Mouse (Mus musculus) heart, embryonic 14.5 days (tissue): ENCODE data around the gene Arhgef3. TPM values are rescaled to one million over a fixed set of nuclear protein-coding genes. Genes with fewer than 3 reads are reported as not detected.
"Not testable (repeated sequence)": the region's sequence is repeated elsewhere in the genome, so short reads cannot be mapped to it uniquely, and the experiment has no call there.

Experiments used
- ATAC-seq: fragments of 200-750 bp; cut with Nextera tagmentation; 2 replicates; pipeline ENCODE4 v1.8.0; 2017; ENCODE audit warnings: low read depth, moderate TSS enrichment; ENCODE audit not compliant: insufficient number of reproducible peaks, insufficient read depth, low FRiP score
- H3K27ac ChIP-seq, 2 experiments: fragments of 200-500 bp in 1 of 2; fragments of 300-500 bp in 1 of 2; sonication (generic) in 1 of 2; replicated peaks in 1 of 2; 2 replicates each; pipeline ENCODE4 v1.5.1; 2012 to 2014; ENCODE audit warnings: low read depth in 2 of 2, low read length in 2 of 2, control low read depth in 1 of 2, mild to moderate bottlenecking in 1 of 2, mixed read lengths in 1 of 2; ENCODE audit not compliant: control insufficient read depth in 1 of 2, insufficient read depth in 1 of 2
- H3K27me3 ChIP-seq: fragments of 300-500 bp; sonication (generic); 2 replicates; pipeline ENCODE4 v1.6.1; 2014; ENCODE audit warnings: mild to moderate bottlenecking, low read length, control low read depth; ENCODE audit not compliant: control insufficient read depth, insufficient read depth
- H3K36me3 ChIP-seq: fragments of 300-500 bp; sonication (generic); 2 replicates; pipeline ENCODE4 v1.6.1; 2014; ENCODE audit warnings: mild to moderate bottlenecking, control low read depth, low read length, mixed read lengths; ENCODE audit not compliant: control insufficient read depth, insufficient read depth
- H3K4me1 ChIP-seq, 2 experiments: fragments of 200-500 bp in 1 of 2; fragments of 300-500 bp in 1 of 2; sonication (generic) in 1 of 2; 2 replicates each; pipeline ENCODE4 v1.6.1; 2012 to 2014; ENCODE audit warnings: low read length in 2 of 2, control low read depth in 1 of 2, mixed read lengths in 1 of 2; ENCODE audit not compliant: control insufficient read depth in 2 of 2, insufficient read depth in 2 of 2
- H3K4me2 ChIP-seq: fragments of 300-500 bp; sonication (generic); 2 replicates; pipeline ENCODE4 v1.6.1; 2014; ENCODE audit warnings: mild to moderate bottlenecking, low read length
- H3K4me3 ChIP-seq, 2 experiments: fragments of 200-500 bp in 1 of 2; fragments of 300-500 bp in 1 of 2; sonication (generic) in 1 of 2; 2 replicates each; pipeline ENCODE4 v1.5.1; 2012 to 2014; ENCODE audit warnings: low read length in 2 of 2, mild to moderate bottlenecking in 2 of 2, control low read depth in 1 of 2, low read depth in 1 of 2, moderate library complexity in 1 of 2; ENCODE audit not compliant: control insufficient read depth in 1 of 2, insufficient read depth in 1 of 2
- H3K9ac ChIP-seq: fragments of 300-500 bp; sonication (generic); 2 replicates; pipeline ENCODE4 v1.6.1; 2014; ENCODE audit warnings: mild to moderate bottlenecking, low read length
- H3K9me3 ChIP-seq: fragments of 300-500 bp; sonication (generic); 2 replicates; pipeline ENCODE4 v1.6.1; 2016; ENCODE audit warnings: low read length, control low read depth; ENCODE audit not compliant: control insufficient read depth
- WGBS: fragments of 180-500 bp; shearing (Covaris S2); extraction: QIAGEN DNeasy Blood & Tissue Kit; methylation state at CpG from one replicate; pipeline ENCODE4 v1.1.7; 2014; 5-methylcytosine and 5-hydroxymethylcytosine counted together
- polyA plus RNA-seq: library from polyadenylated mRNA; unstranded; fragments of >200 nt; fragmentation: Nextera tagmentation; extraction: Ambion mirVana; gene quantifications from 2 replicates; pipeline ENCODE4 v1.2.1, GENCODE M21; 2014

Gene Arhgef3
- polyA plus RNA-seq, 1 experiment from 2014 or later, result 15.4 TPM

GRCm38 (mm10) chr14:27204704-27205103 lies 90.0 kb downstream of the Arhgef3 start:
- Histone ChIP-seq H3K4me3 (no peak overlapping the region), H3K9me3 (no peaks in the 10 kb centered on the region), H3K36me3 (no peaks in the 10 kb centered on the region; the same call in 1 of the 2 replicates), H3K9ac (no peak overlapping the region), H3K4me2 (no peak overlapping the region), H3K27me3 (no peaks in the 10 kb centered on the region), H3K4me1 (no peaks in the 10 kb centered on the region), H3K27ac (no peak overlapping the region)
- no peak for ATAC-seq
- WGBS, result 83% methylated on average over 2 of the region's 2 CpGs

GRCm38 (mm10) chr14:27206443-27206842 lies 91.7 kb downstream of the Arhgef3 start:
- Histone ChIP-seq H3K4me1 (no peaks in the 10 kb centered on the region), H3K9me3 (no peaks in the 10 kb centered on the region), H3K4me3 (no peak overlapping the region), H3K9ac (no peak overlapping the region), H3K4me2 (no peak overlapping the region), H3K27me3 (no peaks in the 10 kb centered on the region), H3K27ac (no peak overlapping the region), H3K36me3 (no peaks in the 10 kb centered on the region; the same call in 1 of the 2 replicates)
- ATAC-seq, result no peak

GRCm38 (mm10) chr14:27209542-27209941 lies 94.8 kb downstream of the Arhgef3 start:
- Histone ChIP-seq H3K27ac (no peak overlapping the region), H3K4me3 (no peak overlapping the region), H3K4me1 (no peaks in the 10 kb centered on the region), H3K27me3 (no peaks in the 10 kb centered on the region), H3K4me2 (no peak overlapping the region), H3K36me3 (no peaks in the 10 kb centered on the region; the same call in 1 of the 2 replicates), H3K9me3 (no peaks in the 10 kb centered on the region), H3K9ac (no peak overlapping the region)
- WGBS, result 96% methylated on average over 4 of the region's 4 CpGs
- no peak for ATAC-seq

- not testable (repeated sequence) for H3K4me2 ChIP-seq, H3K27me3 ChIP-seq, H3K4me1 ChIP-seq, H3K4me3 ChIP-seq, H3K9ac ChIP-seq, H3K9me3 ChIP-seq, H3K36me3 ChIP-seq, H3K27ac ChIP-seq, ATAC-seq
- WGBS, result 62% methylated on average over 9 of the region's 9 CpGs
These were observed 96.1 kb downstream of the Arhgef3 start for GRCm38 (mm10) chr14:27210801-27211200.

- WGBS, result 87% methylated on average over 2 of the region's 2 CpGs
These were observed 97.2 kb downstream of the Arhgef3 start for GRCm38 (mm10) chr14:27211743-27212445.

DNA sequence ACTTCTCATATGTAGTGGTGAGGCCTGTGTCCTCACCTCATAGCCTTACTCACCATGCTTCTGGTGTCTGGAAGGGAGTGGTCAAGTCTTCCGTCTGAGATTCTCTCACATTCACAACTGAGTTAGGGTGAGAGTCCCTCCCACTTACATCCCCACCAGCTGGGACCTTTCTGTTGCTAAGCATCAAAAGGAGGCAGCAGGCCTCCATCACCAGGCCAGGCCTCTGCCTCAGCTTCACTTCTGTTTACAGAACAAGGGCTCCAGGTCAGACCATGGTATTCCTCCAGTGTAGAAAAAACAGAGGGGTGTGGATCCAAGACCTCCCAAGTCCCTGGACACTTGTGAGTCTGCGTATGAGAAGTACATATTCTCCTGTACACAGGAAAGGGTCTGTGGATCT lies 99.5 kb downstream of the Arhgef3 start:
- Histone ChIP-seq H3K4me1 (no peaks in the 10 kb centered on the region), H3K4me2 (no peak overlapping the region), H3K36me3 (no peaks in the 10 kb centered on the region; the same call in 1 of the 2 replicates), H3K4me3 (no peak overlapping the region), H3K9ac (no peak overlapping the region), H3K27me3 (no peaks in the 10 kb centered on the region), H3K9me3 (no peaks in the 10 kb centered on the region), H3K27ac (no peak overlapping the region)
- ATAC-seq, result no peak
- WGBS, result 63% methylated on average over 2 of the region's 2 CpGs

More at GRCm38 (mm10) chr14:27211743-27212445, 97.2 kb downstream of the Arhgef3 start:
- no peak overlapping the region for H3K9ac ChIP-seq
- H3K27ac ChIP-seq, result no peak overlapping the region
- no peaks in the 10 kb centered on the region; the same call in 1 of the 2 replicates for H3K36me3 ChIP-seq
- H3K4me2 ChIP-seq, result no peak overlapping the region
- H3K9me3 ChIP-seq, result no peaks in the 10 kb centered on the region
- no peak for ATAC-seq
- H3K27me3 ChIP-seq, result no peaks in the 10 kb centered on the region
- H3K4me3 ChIP-seq, result no peak overlapping the region
- no peaks in the 10 kb centered on the region for H3K4me1 ChIP-seq

DNA sequence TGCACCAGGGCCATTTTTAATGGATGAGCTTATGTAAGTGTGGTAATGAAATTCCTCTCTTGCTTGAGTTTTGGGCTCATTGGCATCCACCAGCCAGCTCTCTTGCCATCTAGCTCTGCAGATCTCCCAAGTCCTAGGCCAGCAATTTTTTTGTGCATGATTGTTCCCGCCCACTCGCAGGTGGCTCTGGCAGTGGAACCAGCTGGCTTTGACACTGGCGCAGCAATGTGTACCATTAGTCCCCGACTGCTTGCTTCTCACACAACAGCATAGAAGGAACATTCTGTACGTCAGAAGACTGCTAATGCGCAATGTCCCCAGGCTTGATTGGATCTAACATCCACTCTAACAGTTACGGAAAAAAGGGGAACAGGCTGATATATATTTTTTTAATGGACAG lies 105.0 kb downstream of the Arhgef3 start:
- H3K4me2 ChIP-seq, result no peak overlapping the region
- WGBS, result 92% methylated on average over 7 of the region's 7 CpGs
- peaks cover 0 to 2% of the 10 kb centered on the region in 2 experiments; a peak in 1 of 4 replicates for H3K4me1 ChIP-seq
- no peak overlapping the region for H3K9ac ChIP-seq
- H3K9me3 ChIP-seq, result no peaks in the 10 kb centered on the region
- no peaks in the 10 kb centered on the region for H3K27me3 ChIP-seq
- ATAC-seq, result no peak
- no peak overlapping the region for H3K27ac ChIP-seq
- H3K36me3 ChIP-seq, result no peaks in the 10 kb centered on the region
- H3K4me3 ChIP-seq, result no peak overlapping the region

GRCm38 (mm10) chr14:27220297-27220696 lies 105.6 kb downstream of the Arhgef3 start:
- no peaks in the 10 kb centered on the region for H3K36me3 ChIP-seq
- no peaks in the 10 kb centered on the region for H3K9me3 ChIP-seq
- H3K4me2 ChIP-seq, result no peak overlapping the region
- no peak overlapping the region for H3K27ac ChIP-seq
- 69% methylated on average over 12 of the region's 12 CpGs for WGBS
- peaks cover 0 to 2% of the 10 kb centered on the region in 2 experiments; a peak in 1 of 4 replicates for H3K4me1 ChIP-seq
- no peaks in the 10 kb centered on the region for H3K27me3 ChIP-seq
- ATAC-seq, result no peak
- no peak overlapping the region for H3K4me3 ChIP-seq
- no peak overlapping the region for H3K9ac ChIP-seq
